Mouse (Mus musculus) MEL-GATA-1-ER (cell line): ENCODE measurements around the gene Ttc34.
A peak's percentile ranks its signal among the peaks of the same experiment; 100 is the strongest.

Source experiments
- DNase-seq: peaks from one replicate; pipeline ENCODE4 v3.0.0-alpha.2; 2012; ENCODE audit warnings: low read depth; ENCODE audit errors: extremely low read depth

Ttc34 gene

DNA sequence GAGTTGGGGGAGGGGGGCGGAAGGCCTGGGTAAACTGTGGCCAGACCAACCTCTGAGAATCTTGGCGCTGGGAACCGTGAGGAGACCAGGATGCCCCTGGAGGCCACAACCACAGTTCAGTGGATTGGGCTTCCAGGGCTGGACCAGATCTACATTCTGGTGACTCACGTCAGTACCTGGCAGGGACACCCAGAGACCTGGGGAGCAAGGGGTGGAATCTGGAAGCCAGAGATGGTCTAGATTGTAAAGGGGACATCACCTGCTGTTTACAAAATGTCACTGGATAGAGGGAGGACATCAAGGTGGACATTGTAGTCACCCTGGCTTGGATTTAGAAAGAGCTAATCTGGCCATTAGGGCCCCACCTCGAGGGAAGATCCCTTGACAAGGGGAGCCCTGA is 58.3 kb downstream of the Ttc34 start:
- DNase-seq = no peak

- DNase-seq = no peak
Measured at GRCm38 (mm10) chr4:154897676-154898465, 60.6 kb downstream of the Ttc34 start.

DNA sequence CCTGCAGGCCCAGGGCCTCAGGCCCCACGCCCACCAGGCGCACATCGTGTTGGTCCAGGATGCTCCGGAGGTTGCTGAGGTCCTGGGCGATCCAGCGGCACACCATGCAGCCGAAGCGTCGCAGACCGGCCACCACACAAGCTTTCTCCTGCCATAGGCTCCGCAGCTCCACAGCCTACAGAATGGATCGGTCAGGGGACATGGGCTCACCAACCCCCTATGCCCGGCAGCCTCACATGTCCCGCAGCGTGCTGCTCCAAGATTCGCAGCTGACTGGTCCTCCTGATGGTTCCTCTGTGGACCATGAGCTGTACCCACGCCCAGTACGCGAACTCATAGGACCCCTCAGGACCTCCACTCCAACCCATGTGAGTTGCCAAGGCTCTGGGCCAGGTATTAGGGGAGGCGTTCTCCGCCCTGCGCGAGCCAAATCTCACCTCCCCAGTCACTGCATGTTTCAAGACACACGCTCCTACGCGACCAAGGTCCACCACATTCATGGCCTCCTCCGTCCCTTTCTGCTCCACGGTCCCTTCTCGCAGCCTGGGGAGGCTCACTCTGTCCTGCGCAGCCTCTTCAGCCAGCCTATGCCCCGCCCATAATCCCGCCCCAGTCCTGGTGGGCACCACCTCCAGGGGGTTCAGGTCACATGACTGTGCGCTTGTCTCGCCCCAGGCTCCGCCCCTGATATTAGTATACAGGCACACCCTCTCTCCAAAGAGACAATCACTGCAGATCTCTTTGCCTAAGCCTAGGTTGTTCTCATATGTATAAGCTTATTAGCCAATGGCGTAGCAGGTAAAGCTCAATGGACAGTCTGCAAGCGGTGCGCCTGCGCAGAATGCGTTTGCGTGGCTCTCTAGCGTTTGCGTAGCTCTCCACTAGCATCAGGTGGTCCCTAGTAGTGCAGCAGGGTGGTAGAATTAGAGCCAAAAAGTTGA is 61.5 kb downstream of the Ttc34 start, which contains the start of gene Fam213b:
Gene Fam213b (minus strand): TSS at position 630 of the 941 bp plus-strand sequence.
- DNase-seq = no peak

DNA sequence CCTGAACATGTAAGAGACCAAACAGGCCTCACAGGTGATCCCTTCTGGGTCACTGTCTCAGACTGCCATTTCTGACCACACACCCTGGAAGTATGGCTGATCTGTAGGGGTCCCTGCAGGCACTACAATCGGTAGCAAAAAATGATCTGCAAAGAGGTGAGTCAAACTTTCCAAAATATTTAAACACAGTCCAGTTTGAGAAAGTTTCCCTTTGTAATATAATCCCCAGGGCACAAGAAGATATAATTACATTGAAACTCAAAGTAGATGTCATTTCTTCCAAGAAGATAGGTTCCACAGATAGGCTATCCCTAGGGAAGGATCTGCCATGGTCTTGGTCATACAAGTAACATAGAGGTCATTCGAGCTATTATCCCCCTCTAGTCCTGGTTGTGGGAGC is 65.1 kb downstream of the Ttc34 start:
- no peak for DNase-seq

DNA sequence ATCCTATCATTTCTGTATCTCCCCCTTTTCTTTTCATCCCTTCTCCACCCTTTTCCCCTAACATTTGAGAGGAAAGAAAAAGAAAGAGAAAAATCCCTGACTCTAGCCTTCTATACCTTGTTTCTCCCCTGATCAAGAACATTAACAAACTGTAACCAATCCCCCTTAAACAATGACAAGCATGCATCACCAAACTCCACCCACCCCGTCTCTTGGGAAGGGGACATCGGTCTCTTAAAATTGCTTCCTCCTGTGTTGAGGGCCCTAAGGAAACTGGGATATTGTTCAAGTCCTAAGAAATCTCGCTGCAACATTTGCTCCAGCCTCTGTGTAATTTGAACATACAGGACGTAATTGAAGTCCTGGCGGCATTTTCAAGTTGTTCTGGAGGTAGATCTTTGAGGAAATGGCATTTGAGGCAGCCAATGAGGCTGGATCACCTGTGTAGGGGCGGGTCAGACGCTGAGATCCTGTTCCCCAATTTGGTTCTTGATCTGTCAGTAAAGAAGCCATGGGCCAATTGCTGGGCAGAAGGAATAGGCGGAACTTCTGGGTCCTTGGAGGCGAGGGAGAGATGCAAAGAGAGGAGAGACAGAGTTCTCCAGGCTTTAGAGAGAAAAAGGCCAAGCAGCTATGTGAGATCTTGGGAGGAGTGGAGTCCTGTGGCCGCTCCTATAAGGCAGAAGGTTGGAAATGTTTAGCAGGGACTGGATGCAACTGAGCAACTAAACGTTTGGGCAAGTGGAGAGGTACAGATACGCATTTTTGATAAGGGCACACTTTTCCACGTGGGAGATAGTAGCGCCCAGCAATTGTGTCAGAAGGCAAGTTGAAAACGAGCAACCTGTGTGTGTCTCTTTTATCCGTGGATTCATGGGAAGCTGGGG is 67.2 kb downstream of the Ttc34 start:
- DNase-seq = peak; percentile 94

DNA sequence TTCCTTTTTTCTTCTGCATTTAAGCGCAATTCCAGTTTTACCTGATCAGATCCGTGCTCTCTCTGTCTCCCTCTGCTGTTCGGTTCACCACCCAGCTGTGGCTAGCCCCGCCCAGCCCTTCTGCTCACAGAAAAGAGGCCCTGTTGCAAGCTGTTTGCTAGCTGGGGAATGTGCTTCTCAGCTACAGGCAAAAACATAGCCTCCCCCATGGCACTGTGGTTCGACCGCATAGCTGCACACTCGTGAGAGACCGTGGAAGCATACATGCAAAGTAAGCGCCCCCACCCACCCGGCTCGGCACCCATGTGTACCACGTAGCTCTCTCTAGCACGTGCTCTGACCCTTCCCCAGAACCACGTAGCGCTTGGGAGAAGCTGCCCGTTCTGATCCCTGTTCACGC is 70.6 kb downstream of the Ttc34 start:
- DNase-seq = no peak

DNA sequence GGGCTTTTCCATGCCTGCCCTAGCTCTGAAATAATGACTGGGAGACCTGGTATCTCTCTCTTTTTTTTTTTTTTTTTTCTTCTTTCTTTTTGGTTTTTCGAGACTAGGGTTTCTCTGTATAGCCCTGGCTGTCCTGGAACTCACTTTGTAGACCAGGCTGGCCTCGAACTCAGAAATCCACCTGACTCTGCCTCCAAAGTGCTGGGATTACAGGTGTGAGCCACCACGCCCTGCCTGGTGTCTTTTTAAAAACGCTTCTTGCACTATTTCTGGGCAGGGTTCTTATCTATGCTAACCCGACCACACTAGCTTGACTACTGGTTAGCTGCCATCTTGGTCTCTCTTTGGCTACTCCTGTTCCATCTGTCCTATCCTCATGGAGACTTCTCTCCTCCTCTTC is 71.2 kb downstream of the Ttc34 start:
- DNase-seq = no peak

GRCm38 (mm10) chr4:154910606-154911522 is 73.6 kb downstream of the Ttc34 start:
- DNase-seq = no peak

- DNase-seq = no peak
Measured at GRCm38 (mm10) chr4:154911644-154912043, 74.4 kb downstream of the Ttc34 start.

DNA sequence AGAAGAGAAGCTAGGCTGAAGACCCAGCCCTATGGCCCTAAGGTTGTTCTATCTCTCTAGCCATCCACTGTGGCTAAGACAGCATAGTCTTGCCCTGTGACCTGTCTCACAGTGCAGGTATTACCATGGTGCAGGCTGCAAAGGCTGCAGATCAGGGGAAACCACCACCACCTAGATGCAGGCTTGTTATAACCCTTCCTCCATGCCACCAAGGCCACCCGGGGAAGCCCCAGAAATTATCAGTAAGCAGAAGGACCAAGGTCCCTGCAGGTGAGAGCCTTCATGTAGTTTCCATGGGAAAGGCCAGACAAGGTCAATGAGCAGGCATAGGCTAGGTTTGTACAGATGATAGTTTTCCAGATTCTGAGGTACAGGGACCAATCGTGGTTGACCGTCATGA is 76.6 kb downstream of the Ttc34 start:
- no peak for DNase-seq

DNA sequence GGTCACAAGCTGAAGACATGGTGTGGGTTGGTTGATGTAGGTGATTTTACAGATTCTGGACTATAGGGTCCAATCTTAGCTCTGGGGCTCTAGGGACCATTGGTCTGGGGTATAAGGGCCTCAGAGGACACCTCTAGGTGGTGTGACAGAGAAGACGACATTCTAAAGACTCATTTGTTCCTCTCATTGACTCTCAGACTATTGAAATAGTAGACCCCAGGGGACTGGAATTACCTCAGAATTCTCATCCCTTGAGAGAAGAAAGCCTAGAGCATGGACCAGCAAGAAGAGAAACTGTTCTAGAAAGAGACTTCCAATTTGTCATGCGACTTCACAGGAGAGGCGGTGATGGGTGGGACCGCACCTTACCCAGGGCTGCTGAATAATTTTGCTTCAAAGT is 77.0 kb downstream of the Ttc34 start:
- DNase-seq = no peak

DNA sequence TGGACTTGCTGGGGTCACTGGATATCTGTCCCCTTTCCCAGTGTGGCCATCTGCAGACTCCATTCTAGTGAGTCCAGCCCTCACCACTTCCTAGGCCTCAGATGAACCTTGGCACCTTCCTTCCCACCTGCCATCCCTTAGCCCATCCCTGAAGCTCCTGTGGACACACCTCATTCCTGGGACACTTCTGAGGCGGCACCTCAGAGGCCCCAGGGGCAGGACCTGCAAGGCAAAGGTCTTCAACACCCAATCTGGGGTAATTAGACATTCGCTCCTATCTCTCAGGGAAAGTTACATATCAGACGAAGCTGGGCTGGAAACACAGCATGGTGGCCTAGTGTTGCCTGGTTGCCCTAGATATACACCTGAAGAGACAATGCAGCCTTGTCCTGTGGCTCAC is 77.4 kb downstream of the Ttc34 start:
- DNase-seq = no peak

DNA sequence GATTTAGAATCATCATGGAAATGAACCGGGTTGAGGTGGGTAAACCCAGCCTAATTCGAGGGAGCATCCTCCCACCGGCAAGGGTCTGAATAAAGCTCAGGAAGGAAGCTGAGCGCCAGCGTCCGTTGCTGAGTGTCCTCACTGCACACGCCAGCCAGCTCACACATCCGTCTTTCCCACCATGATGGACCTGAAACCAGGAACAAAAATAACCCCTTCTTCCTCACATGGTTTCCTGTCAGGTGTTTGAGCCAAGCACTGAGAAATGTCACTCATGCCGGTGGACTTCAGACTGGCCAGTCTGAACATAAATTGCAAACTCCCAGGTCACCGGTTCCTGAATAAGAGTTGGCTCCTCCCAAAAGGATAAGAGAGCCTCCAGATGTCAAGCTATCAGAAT is 78.0 kb downstream of the Ttc34 start:
- no peak for DNase-seq

DNA sequence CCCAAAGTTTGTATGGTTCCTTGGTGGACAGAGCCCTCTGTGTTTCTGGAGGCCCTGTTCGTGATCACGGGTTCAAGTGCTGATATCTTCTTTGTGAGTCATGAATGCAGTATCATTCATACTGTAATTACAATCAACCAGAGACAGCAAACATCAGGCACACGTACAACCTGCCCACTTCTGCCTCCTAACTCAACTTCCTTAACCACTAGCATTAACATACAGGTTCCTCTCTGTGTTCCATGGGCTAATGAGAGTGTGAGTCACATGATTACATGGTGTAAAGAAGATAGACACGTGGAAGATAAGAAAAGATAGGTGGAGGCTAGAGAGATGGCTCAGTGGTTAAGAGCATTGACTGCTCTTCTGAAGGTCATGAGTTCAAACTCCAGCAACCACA is 79.4 kb downstream of the Ttc34 start:
- DNase-seq = no peak
